Mouse (Mus musculus) adipocyte (in vitro differentiated cells): ENCODE measurements around the gene Bbx.

ENCODE experiments used
- DNase-seq: peaks from one replicate; pipeline ENCODE4 v3.0.0-alpha.2; 2016; ENCODE audit warnings: low spot score

The Bbx gene

DNA sequence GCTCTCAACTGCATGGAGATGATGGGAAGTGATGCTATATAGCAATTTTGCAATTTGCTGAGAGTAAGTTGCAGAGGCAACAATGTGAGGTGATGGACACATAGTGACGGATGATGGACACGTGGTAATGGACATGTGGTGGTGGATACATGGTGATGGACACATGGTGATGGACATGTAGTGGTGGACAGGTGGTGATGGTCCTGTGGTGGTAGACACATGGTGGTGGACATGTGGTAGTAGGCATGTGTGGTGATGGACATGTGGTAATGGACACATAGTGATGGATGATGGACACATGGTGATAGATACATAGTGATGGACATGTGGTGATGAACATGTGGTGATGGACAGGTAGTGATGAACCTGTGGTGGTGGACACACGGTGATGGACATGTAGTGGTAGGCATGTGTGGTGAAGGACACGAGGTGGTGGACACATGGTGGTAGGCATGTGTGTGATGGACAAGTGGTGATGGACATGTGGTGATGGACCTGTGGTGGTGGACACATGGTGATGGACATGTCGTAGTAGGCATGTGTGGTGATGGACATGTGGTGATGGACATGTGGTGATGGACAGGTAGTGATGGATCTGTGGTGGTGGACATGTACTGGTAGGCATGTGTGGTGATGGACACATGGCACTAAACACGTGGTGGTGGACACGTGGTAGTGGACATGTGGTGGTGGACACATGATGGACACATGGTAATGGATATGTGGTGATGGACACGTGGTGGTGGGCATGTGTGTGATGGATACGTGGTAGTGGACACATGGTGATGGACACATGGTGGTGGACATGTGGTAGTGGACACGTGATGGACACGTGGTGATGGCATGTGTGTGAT, 271.5 kb downstream of the Bbx start:
- DNase-seq = no peak

DNA sequence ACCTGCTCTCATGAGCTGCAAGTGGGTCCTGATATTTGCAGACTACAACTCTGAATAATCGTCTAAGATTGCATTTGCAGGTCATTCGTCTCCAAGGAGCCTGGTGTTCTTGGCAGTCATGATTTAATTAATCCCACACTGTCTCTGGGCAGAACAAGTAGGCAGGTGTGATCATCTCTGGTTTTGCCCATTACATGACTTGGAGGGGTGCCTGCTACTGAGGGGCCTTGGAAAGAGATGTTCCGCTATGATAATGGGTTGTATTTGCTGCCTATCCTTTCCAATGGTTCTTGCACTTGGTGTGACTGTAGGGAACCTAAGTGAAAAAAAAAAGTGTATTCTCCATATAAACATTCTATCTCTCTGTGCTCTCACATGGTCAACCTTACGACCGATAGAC, 273.6 kb downstream of the Bbx start:
- DNase-seq = no peak

DNA sequence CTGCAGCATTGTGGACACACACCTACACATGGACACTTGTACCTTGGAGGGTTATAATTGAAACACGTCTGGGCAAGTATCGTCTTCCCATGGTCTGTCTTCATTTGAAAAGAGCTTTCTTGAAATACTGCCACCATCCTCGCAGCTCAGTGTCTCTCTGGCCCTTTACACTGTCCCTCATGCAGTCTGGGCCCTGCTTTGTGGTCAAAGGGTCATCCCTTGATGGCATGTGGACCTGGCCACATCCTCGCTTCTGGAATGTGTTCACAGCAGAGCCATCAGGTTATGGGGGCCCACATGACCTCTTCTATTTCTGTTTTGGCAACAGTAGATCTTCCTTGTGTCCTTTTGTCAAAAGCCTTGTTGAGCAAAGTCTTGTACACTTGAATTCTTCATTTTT, 282.6 kb downstream of the Bbx start:
- no peak for DNase-seq

DNA sequence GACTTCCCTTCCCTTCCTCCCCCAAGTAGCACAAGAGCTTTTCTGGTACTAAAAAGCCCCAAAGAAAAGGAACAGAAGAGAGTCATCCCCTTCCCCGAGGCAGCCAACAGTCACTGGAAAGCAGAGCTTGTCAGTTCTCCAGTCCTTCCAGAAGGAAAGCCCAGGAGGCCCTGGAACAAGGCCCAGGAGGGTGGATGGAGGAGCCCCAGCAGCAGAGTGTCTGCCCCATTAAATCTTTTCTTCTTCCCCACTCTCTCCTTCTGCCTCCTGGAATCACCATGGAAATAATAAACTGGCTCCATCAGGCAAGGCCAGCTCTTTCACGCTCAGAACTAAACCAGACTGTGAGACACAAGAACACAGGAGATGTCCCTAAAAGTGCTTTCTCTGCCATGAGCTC, 284.3 kb downstream of the Bbx start:
- DNase-seq = no peak
